Mouse (Mus musculus) CH12.LX (cell line): ENCODE measurements at regions not wholly inside any gene's neighbourhood (a gene's known extent, or its start where the extent isn't known, plus 50 kb on each side); places are given as distances from the start of the nearest gene placed in this dataset.

ENCODE experiments used
- CHD2 ChIP-seq: IDR thresholded peaks from 2 replicates; pipeline ENCODE4 v1.6.1; 2011; ENCODE audit warnings: low read length, improper control_type of control experiment
- CTCF ChIP-seq, 2 experiments: IDR thresholded peaks in 1 of 2; conservative IDR thresholded peaks in 1 of 2; 2 replicates each; pipeline ENCODE4 v1.5.1; 2011 to 2012; ENCODE audit warnings: low read depth in 2 of 2, low read length in 2 of 2, improper control_type of control experiment in 1 of 2, inconsistent platforms in 1 of 2, mild to moderate bottlenecking in 1 of 2, moderate library complexity in 1 of 2
- EP300 ChIP-seq: IDR thresholded peaks from 2 replicates; pipeline ENCODE4 v1.6.1; 2011; ENCODE audit warnings: low read length, improper control_type of control experiment
- HCFC1 ChIP-seq: IDR thresholded peaks from 2 replicates; pipeline ENCODE4 v1.6.1; 2012; ENCODE audit warnings: low read depth, mild to moderate bottlenecking, inconsistent platforms, low read length, improper control_type of control experiment
- MAX ChIP-seq: IDR thresholded peaks from 2 replicates; pipeline ENCODE4 v1.6.1; 2011; ENCODE audit warnings: low read length, improper control_type of control experiment
- RCOR1 ChIP-seq: conservative IDR thresholded peaks from 2 replicates; pipeline ENCODE4 v1.6.1; 2012; ENCODE audit warnings: low read depth, mild to moderate bottlenecking, inconsistent platforms, low read length, improper control_type of control experiment
- USF1 ChIP-seq: IDR thresholded peaks from 2 replicates; pipeline ENCODE4 v1.6.1; 2014; ENCODE audit warnings: low read depth, mild to moderate bottlenecking, inconsistent platforms, low read length, improper control_type of control experiment

DNA sequence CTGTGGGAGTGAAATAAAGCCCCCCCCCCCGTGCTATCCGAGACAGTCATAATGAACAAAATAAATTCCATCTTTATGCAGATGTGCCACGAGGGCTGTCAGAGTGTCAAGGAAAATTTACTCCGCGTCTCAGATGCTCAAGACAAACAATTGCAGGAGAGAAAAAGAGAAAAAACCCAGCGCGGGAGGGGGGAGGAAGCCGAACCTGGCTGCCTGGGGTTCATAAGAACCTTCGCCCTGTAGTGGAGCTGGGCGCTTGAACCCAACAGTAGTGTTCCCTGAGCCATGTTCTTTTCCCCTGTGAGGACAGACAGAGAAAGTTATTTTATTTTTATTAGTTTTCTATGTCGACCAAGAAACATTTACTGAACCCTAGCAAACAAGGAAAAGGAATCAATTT lies 324.1 kb downstream of the Cd83 start:
- TF ChIP-seq MAX (no peak), CHD2 (no peak), HCFC1 (no peak), CTCF (conservative IDR thresholded peaks at IDR 0.05 in 1 of 2, IDR thresholded peaks at IDR 0.05 in 1 of 2; ENCODE audit: low read depth in 2 of 2, low read length in 2 of 2) (no peak), USF1 (no peak), RCOR1 (no peak), EP300 (no peak)
